Mouse (Mus musculus): ENCODE measurements around the gene Tex19.1. TPM values are rescaled to one million over a fixed set of nuclear protein-coding genes. Genes with fewer than 3 reads are reported as not detected.
"Not testable (repeated sequence)": the region's sequence is repeated elsewhere in the genome, so short reads cannot be mapped to it uniquely, and the experiment has no call there.

Gene Tex19.1
- 0.10 and 0.14 TPM in 2 replicates for polyA plus RNA-seq (2016; fragmentation: Nextera tagmentation; extraction: Ambion mirVana)

DNA sequence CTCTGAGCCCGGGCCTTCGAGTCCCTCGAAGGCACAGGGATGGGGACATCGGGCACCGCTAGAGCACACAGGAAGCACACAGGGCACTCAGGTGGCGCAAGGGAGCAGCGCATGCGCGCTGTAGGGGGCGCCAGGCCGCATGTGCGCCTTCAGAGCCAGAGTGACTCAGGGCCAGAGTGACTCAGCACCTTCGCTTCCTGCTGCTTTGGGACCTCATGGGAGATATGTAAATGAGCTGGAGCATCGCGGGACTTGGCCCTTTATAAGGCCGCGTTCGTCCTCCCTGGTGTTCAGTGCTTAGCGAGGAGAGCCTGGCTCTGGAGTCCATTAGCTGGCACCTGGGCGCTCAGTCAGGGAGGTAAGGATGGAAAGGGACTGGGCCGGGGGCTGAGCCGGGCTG lies at the start of gene Tex19.1:
Tex19.1 (plus strand) TSS at position 279 of the 400 bp plus-strand sequence.
- no peaks in the 10 kb centered on the region for H3K4me1 ChIP-seq
- WGBS = 86% methylated on average over 22 of the region's 22 CpGs
- H3K9me3 ChIP-seq = no peaks in the 10 kb centered on the region
- H3K4me3 ChIP-seq = no peak within 1 kb of the TSS
- no peak within 1 kb of the TSS for H3K27ac ChIP-seq
- H3K36me3 ChIP-seq = no peaks in the 10 kb centered on the region
- no peak for DNase-seq (ENCODE audit: low spot score)
- no peaks in the 10 kb centered on the region for H3K27me3 ChIP-seq (ENCODE audit: insufficient read depth, poor library complexity, severe bottlenecking)

DNA sequence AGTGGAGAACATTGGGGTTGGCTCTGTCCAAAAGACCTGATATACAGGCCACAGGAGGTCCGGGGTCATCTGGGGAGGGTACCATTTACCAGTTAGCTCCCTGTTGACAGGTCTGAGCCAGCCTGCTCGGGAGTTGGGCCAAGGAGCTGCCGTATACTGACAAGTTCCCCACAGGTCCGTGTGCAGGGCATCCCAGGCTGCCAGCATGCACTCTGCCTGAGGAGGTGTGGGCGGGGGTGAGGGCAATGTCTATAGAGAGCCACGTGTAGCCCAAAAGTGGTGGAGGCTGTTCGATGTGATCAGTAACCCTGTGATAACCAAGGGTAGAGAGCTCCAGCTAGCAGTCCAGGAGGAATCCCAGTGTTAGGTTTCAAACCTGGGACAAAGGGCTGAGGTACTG lies 46.2 kb upstream of the Tex19.1 start:
- no peak for DNase-seq (ENCODE audit: low spot score)
- H3K36me3 ChIP-seq = no peaks in the 10 kb centered on the region
- peaks cover 16% of the 10 kb centered on the region for H3K4me1 ChIP-seq
- H3K4me3 ChIP-seq = no peak overlapping the region
- H3K27me3 ChIP-seq (ENCODE audit: insufficient read depth, poor library complexity, severe bottlenecking) = no peaks in the 10 kb centered on the region; the same call in 1 of the 2 replicates
- 66% methylated on average over 7 of the region's 7 CpGs for WGBS
- H3K9me3 ChIP-seq = no peaks in the 10 kb centered on the region
- 0 out of 2 replicates have a peak overlapping the region, but pooled peaks have one; percentile 11 for H3K27ac ChIP-seq

DNA sequence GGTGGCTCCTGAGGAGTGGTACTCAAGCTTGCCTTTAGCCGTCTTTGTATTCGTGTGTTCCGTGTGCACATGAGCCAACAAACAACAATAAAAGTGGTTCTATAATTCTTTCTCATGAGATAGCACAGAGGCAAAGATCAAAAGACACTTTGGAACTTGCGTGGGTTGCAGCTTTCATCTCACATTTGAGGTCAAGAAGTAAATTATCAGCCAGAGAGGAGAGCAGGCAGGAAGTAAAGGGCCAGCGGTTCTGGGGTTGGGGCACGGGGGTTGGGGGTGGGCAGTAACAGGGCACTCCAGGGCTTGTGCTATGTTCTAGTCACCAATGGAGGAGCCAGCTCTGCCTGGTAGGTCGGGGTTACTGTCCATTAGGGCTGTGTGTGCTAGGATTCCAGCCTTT lies 45.3 kb upstream of the Tex19.1 start:
- Histone ChIP-seq H3K4me3 (no peak overlapping the region), H3K9me3 (no peaks in the 10 kb centered on the region), H3K27me3 (ENCODE audit: insufficient read depth, poor library complexity, severe bottlenecking) (no peaks in the 10 kb centered on the region; the same call in 1 of the 2 replicates), H3K36me3 (no peaks in the 10 kb centered on the region), H3K4me1 (peaks cover 16% of the 10 kb centered on the region), H3K27ac (no peak overlapping the region)
- no peak for DNase-seq (ENCODE audit: low spot score)
- 59% methylated on average over 7 of the region's 7 CpGs for WGBS

DNA sequence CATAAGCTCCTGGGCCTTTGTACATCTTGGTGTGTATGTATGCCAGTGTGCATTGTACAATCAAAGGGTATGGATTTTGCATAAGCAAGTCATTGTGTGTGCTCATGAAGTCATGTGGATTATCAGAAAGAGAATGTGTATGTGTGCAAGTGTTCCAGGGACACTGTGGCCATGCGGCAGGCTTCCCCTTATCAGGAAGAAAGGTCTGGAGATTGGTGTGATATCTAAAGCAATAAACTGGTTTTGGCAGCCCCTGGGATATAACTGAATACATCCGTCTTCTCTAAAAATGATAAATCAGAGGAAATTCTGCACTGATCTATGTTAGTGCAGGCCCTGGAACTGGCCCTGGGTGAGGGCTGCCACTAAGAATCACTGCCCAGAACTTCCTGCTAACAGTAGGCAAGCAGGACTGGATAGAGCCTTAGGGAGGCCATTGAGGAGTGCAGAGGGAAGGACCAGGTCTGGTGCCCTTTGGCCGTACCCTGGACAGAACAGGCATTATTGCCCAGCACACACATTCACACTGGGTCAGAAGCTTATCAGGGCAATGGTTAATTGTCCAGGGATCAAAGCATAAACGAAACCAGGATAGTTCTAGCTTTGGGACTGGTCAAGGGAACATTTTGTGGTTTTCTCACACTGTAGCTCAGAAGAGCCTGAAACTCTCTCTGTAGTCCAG lies 44.7 kb upstream of the Tex19.1 start:
- Histone ChIP-seq H3K9me3 (no peaks in the 10 kb centered on the region), H3K36me3 (no peaks in the 10 kb centered on the region), H3K27me3 (ENCODE audit: insufficient read depth, poor library complexity, severe bottlenecking) (no peaks in the 10 kb centered on the region; the same call in 1 of the 2 replicates), H3K4me3 (no peak overlapping the region), H3K4me1 (peaks cover 16% of the 10 kb centered on the region), H3K27ac (no peak overlapping the region)
- no peak for DNase-seq (ENCODE audit: low spot score)
- WGBS = 73% methylated on average over 4 of the region's 4 CpGs

DNA sequence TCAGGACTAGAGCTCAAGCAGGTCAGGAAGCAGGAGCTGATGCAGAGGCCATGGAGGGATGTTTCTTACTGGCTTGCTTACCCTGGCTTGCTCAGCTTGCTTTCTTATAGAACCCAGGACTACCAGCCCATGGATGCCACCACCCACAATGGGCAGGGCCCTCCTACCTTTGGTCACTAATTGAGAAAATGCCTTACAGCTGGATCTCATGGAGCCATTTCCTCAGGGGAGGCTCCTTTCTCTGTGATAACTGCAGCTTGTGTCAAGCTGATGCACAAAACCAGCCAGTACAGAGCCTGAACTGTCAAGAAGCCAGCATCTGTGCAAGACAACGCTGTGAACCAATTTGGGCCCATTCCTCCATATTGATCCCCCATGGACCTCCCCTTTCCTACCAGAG lies 38.7 kb upstream of the Tex19.1 start:
- peak overlapping the region; percentile 62; the same call in 1 of the 2 replicates for H3K27ac ChIP-seq
- H3K36me3 ChIP-seq; H3K4me3 ChIP-seq; H3K9me3 ChIP-seq; DNase-seq (ENCODE audit: low spot score); H3K27me3 ChIP-seq (ENCODE audit: insufficient read depth, poor library complexity, severe bottlenecking): not testable (repeated sequence)
- peaks cover 23% of the 10 kb centered on the region for H3K4me1 ChIP-seq
- WGBS = 75% methylated on average over 1 of the region's 1 CpGs

DNA sequence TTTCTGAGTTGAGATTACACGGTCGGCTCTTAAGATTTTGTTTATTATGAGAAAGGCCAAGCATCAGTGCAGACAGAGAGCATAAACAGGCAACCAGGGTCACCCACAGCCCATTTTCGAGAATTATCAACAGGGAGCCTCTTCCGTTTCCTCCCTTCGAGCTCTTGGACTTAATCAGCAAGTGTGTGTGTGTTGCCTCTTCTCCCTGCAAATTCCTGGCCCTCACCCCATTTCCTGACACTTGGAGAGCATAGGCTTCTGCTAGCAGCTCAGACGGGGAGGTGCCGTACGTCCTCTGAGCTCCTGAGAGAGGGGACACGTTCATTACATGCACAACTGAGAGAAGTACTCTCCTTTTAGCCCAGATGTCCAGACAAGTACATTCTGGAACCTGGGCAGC lies 37.9 kb upstream of the Tex19.1 start:
- H3K27me3 ChIP-seq (ENCODE audit: insufficient read depth, poor library complexity, severe bottlenecking) = no peaks in the 10 kb centered on the region
- 0 out of 2 replicates have a peak overlapping the region, but pooled peaks have one; percentile 15 for H3K4me3 ChIP-seq
- no peaks in the 10 kb centered on the region for H3K36me3 ChIP-seq
- peak overlapping the region; percentile 62; the same call in 1 of the 2 replicates for H3K27ac ChIP-seq
- H3K4me1 ChIP-seq = peaks cover 23% of the 10 kb centered on the region
- H3K9me3 ChIP-seq = no peaks in the 10 kb centered on the region
- no peak for DNase-seq (ENCODE audit: low spot score)
- 33% methylated on average over 9 of the region's 9 CpGs for WGBS

DNA sequence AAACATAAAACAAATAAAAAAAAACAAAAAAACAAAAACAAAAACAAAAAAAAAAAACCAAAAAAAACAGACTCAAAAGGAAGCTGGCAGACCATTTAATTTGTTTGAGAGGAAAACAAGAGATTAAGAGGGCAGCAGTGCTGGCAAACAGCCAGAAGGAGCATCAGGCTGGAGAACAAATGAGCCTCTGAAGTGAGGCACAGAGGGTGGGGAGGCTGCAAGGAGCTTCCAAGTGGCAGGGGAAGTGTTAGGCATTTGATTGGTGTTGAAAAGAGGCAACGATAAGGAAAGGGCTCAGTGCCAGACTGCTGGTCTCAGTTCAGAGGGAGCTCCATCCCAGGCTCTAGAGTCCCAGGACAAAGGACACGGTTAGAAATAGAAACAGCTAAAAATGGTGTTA lies 36.0 kb upstream of the Tex19.1 start:
- no peaks in the 10 kb centered on the region for H3K9me3 ChIP-seq
- no peak overlapping the region for H3K4me3 ChIP-seq
- H3K4me1 ChIP-seq = peaks cover 23% of the 10 kb centered on the region
- DNase-seq (ENCODE audit: low spot score) = peak; percentile 92
- no peaks in the 10 kb centered on the region for H3K27me3 ChIP-seq (ENCODE audit: insufficient read depth, poor library complexity, severe bottlenecking)
- no peaks in the 10 kb centered on the region for H3K36me3 ChIP-seq
- 5% methylated on average over 2 of the region's 2 CpGs for WGBS
- H3K27ac ChIP-seq = no peak overlapping the region

DNA sequence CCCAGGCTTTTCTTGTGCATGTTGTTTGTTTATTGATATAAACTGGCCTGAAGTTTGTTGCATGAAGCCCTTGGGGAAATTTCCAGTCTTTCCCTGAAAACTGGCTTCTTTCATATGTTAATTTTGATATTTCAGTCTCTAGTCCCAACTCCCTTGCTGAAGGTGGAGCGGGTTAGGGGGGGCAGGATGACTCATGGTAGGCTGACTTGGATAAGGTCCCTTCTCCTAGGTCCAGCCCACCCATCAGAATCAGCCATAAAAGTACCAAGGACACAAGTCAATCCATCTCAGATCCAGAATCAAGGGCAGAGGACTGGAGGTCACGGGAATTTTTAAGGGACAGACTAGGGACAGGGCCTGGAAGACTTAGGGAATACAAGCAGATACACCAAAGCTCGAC lies 34.9 kb upstream of the Tex19.1 start:
- DNase-seq (ENCODE audit: low spot score) = no peak
- Histone ChIP-seq H3K4me3 (no peak overlapping the region), H3K27ac (no peak overlapping the region), H3K4me1 (peaks cover 23% of the 10 kb centered on the region), H3K27me3 (ENCODE audit: insufficient read depth, poor library complexity, severe bottlenecking) (peaks cover under 1% of the 10 kb centered on the region; the same call in 1 of the 2 replicates), H3K9me3 (no peaks in the 10 kb centered on the region), H3K36me3 (no peaks in the 10 kb centered on the region)
- WGBS = 78% methylated on average over 3 of the region's 3 CpGs

DNA sequence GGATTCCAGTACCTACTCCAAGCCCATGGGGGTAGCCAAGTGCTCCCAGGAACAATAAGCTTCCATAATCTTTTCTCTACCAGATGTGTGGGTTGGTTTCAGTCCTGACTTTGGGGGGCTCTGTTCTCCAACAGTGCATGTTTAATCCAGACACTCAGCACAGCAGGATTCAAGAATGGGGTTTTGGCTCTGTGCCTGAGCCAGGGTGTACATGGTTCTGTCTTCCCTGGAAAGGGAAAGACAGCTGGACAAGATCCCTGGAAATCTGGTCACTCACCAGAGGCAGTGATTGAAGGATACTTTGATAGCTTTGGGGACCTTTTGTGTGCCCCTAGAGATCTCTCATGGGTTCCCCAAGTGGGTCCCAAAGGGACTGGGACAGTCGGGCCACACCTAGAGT lies 34.3 kb upstream of the Tex19.1 start:
- no peak for DNase-seq (ENCODE audit: low spot score)
- H3K4me3 ChIP-seq = no peak overlapping the region
- 0 out of 2 replicates have a peak overlapping the region, but pooled peaks have one; percentile 29 for H3K27ac ChIP-seq
- peaks cover 6% of the 10 kb centered on the region for H3K27me3 ChIP-seq (ENCODE audit: insufficient read depth, poor library complexity, severe bottlenecking)
- WGBS = 83% methylated on average over 1 of the region's 1 CpGs
- H3K4me1 ChIP-seq = peaks cover 23% of the 10 kb centered on the region
- no peaks in the 10 kb centered on the region for H3K9me3 ChIP-seq
- H3K36me3 ChIP-seq = no peaks in the 10 kb centered on the region

DNA sequence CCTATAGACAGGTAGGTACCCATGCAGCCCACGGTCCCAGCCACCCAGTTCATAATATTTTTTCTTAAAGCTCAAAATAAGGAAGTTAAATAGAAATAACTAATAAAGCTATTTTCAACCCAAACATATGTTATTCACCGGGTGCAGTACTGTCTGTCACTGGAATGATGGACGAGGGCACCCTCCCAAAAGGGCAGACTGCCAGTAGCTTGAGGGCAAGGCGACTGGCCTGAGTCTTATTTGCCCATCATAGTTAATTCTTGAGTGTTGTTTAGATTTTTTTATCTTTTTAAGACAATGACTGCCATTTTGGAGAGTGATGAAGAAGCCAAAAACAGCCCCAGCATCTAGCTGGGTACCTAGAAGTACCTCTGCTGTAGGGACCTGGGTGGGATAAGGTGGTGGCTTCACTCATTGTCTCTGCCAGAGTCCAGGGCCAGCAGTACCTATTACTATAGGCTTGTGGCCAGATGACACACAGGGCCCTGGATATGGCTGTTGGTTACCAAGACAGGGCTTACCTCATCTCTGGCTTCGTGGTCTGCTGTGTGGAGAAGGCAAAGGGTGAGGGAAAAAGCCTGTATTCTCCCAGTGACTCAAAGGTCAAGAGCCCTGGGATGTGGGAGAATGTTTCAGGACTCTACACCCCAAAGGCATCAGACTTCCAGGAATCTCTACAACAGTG lies 33.7 kb upstream of the Tex19.1 start:
- H3K9me3 ChIP-seq = no peaks in the 10 kb centered on the region
- no peak for DNase-seq (ENCODE audit: low spot score)
- H3K27me3 ChIP-seq (ENCODE audit: insufficient read depth, poor library complexity, severe bottlenecking) = peaks cover 13% of the 10 kb centered on the region
- peaks cover 23% of the 10 kb centered on the region for H3K4me1 ChIP-seq
- 80% methylated on average over 5 of the region's 5 CpGs for WGBS
- H3K4me3 ChIP-seq = no peak overlapping the region
- no peaks in the 10 kb centered on the region for H3K36me3 ChIP-seq
- no peak overlapping the region for H3K27ac ChIP-seq

DNA sequence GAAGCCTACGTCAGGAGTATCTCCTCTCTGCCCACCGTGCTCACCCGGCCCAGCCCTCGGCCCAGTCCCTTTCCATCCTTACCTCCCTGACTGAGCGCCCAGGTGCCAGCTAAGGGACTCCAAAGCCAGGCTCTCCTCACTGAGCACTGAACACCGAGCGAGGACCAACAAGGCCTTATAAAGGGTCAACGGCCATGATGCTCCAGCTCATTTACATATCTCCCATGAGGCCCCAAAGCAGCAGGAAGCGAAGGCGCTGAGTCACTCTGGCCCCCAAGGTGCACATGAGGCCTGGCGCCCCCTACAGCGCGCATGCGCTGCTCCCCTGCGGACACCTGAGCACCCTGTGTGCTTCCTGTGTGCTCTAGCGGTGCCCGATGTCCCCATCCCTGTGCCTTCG lies 27.8 kb upstream of the Tex19.1 start:
- peak; percentile 64 for DNase-seq (ENCODE audit: low spot score)
- Histone ChIP-seq H3K9me3 (no peaks in the 10 kb centered on the region), H3K4me3 (no peak overlapping the region), H3K36me3 (no peaks in the 10 kb centered on the region), H3K27me3 (ENCODE audit: insufficient read depth, poor library complexity, severe bottlenecking) (peaks cover 21% of the 10 kb centered on the region), H3K27ac (0 out of 2 replicates have a peak overlapping the region, but pooled peaks have one; percentile 11), H3K4me1 (peaks cover 14% of the 10 kb centered on the region)
- 91% methylated on average over 18 of the region's 18 CpGs for WGBS

DNA sequence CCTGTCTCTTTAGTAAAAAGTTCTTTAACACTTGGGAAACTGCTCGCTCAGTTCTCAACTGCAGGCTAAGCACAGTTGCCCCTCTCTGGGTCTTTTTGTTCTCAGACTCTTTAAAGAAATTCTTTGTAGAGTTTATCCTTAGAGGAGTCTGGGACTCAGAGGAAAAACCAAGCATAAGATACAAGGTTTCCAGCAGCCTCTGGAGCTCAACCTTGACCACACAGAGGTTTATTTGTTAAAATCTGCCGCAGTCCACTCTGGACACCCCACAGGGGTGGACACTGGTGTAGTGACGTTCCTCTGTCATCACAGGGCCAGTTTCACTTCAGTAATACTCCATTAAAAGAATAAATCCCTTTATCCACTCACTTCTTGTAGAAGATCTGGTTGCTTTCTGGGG lies 27.4 kb upstream of the Tex19.1 start, which contains the start of gene Tex19.2:
Tex19.2 (minus strand) TSS at position 101 of the 400 bp plus-strand sequence.
- Histone ChIP-seq H3K27ac (0 out of 2 replicates have a peak within 1 kb of the TSS, but pooled peaks have one; percentile 11), H3K36me3 (no peaks in the 10 kb centered on the region), H3K4me3 (no peak within 1 kb of the TSS), H3K9me3 (no peaks in the 10 kb centered on the region), H3K27me3 (ENCODE audit: insufficient read depth, poor library complexity, severe bottlenecking) (peaks cover 21% of the 10 kb centered on the region), H3K4me1 (peaks cover 14% of the 10 kb centered on the region)
- 83% methylated on average over 3 of the region's 3 CpGs for WGBS
- DNase-seq (ENCODE audit: low spot score) = peak; percentile 35

DNA sequence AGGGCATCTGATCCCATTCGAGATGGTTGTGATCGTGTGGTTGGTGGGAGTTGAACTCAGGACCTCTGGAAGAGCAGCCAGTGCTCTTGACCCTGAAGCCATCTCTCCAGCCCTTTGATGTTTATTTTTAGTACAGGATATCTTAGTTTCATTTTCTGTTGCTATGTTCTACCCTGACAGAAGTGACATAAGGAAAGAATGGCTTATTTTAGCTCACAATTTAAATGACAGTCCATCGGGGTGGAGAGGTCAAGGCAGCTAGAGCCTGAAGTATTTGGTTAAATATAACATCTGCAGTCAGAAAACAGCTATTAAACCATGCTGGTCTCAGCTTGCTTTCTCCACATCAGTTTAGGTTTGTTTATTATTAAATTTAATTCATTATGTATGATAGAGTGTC lies 24.8 kb upstream of the Tex19.1 start:
- peak overlapping the region; percentile 75 for H3K27ac ChIP-seq
- peaks cover 19% of the 10 kb centered on the region for H3K27me3 ChIP-seq (ENCODE audit: insufficient read depth, poor library complexity, severe bottlenecking)
- H3K4me3 ChIP-seq = no peak overlapping the region
- DNase-seq (ENCODE audit: low spot score) = no peak
- H3K36me3 ChIP-seq = no peaks in the 10 kb centered on the region
- H3K9me3 ChIP-seq = no peaks in the 10 kb centered on the region
- peaks cover 18% of the 10 kb centered on the region for H3K4me1 ChIP-seq
- WGBS = 65% methylated on average over 3 of the region's 3 CpGs
